Comparison of ENCODE assay signal across 19 mouse cellular contexts in genomic region chr2:167969851-167970541, GRCm38 (mm10). TPM values are rescaled to one million over a fixed set of nuclear protein-coding genes. Genes with fewer than 3 reads are reported as not detected.
DNase-seq lines count a peak whose midpoint lies in the region; ATAC-seq and TF ChIP-seq lines count a peak whose summit lies in the region.
"Had no signal": no experiment of that assay in that cellular context is flagged by ENCODE, and none has a peak within 500 bp of the region (broad histone marks: within the 10 kb centered on the region; RNA-seq: fewer than 3 reads in every experiment).

No protein-coding gene starts in this region.

- H3K27me3 ChIP-seq in forebrain, embryonic 13.5 days = no peaks in the 10 kb centered on the region
- no peaks in the 10 kb centered on the region for H3K27me3 ChIP-seq in forebrain, embryonic 10.5 days (ENCODE audit: poor library complexity, severe bottlenecking)
- H3K27me3 ChIP-seq in midbrain, postnatal 0 days (ENCODE audit: insufficient read depth, low read length) = no peaks in the 10 kb centered on the region
- no peaks in the 10 kb centered on the region for H3K27me3 ChIP-seq in midbrain, embryonic 10.5 days (ENCODE audit: low read depth, poor library complexity, severe bottlenecking)
- H3K27me3 ChIP-seq: embryonic facial prominence, embryonic 12.5 days; heart, embryonic 12.5 days; neural tube, embryonic 15.5 days had no signal

- 76% methylated on average over 10 of the region's 10 CpGs for WGBS in forebrain, embryonic 13.5 days
- 95% methylated on average over 10 of the region's 10 CpGs for WGBS in forebrain, embryonic 10.5 days
- WGBS in midbrain, postnatal 0 days = 74% methylated on average over 10 of the region's 10 CpGs
- 94% methylated on average over 10 of the region's 10 CpGs for WGBS in midbrain, embryonic 10.5 days

- no peak for TF ChIP-seq CTCF in layer of hippocampus, adult 2 months (conservative IDR thresholded peaks at IDR 0.05)
- no peak for TF ChIP-seq CTCF in midbrain, postnatal 0 days (IDR thresholded peaks at IDR 0.05)

- peaks cover 98% of the 10 kb centered on the region for H3K36me3 ChIP-seq in forebrain, embryonic 13.5 days (ENCODE audit: poor library complexity, severe bottlenecking)
- peaks cover 100% of the 10 kb centered on the region for H3K36me3 ChIP-seq in forebrain, embryonic 10.5 days (replicated peaks)
- H3K36me3 ChIP-seq in midbrain, postnatal 0 days (ENCODE audit: insufficient read depth, low read length) = peaks cover 87% of the 10 kb centered on the region
- H3K36me3 ChIP-seq in midbrain, embryonic 10.5 days = peaks cover 100% of the 10 kb centered on the region

- H3K27ac ChIP-seq in forebrain, embryonic 13.5 days = peak overlapping the region; percentile 52
- no peak overlapping the region for H3K27ac ChIP-seq in forebrain, embryonic 10.5 days
- H3K27ac ChIP-seq in layer of hippocampus, adult 2 months = peak overlapping the region; percentile 19; the same call in 1 of the 2 replicates
- no peak overlapping the region for H3K27ac ChIP-seq in midbrain, postnatal 0 days (ENCODE audit: low read depth, low read length)
- no peak overlapping the region for H3K27ac ChIP-seq in midbrain, embryonic 10.5 days (replicated peaks)
- H3K27ac ChIP-seq: embryonic facial prominence, embryonic 12.5 days; neural tube, embryonic 15.5 days had no signal

- no peak overlapping the region for H3K4me3 ChIP-seq in forebrain, embryonic 13.5 days
- H3K4me3 ChIP-seq in forebrain, embryonic 10.5 days = no peak overlapping the region
- H3K4me3 ChIP-seq in layer of hippocampus, adult 2 months = no peak overlapping the region
- H3K4me3 ChIP-seq in midbrain, postnatal 0 days (ENCODE audit: low read depth, low read length) = no peak overlapping the region
- H3K4me3 ChIP-seq in midbrain, embryonic 10.5 days = no peak overlapping the region
- H3K4me3 ChIP-seq: embryonic facial prominence, embryonic 12.5 days; heart, embryonic 12.5 days; neural tube, embryonic 15.5 days had no signal

- H3K4me1 ChIP-seq in forebrain, embryonic 13.5 days = peaks cover 7% of the 10 kb centered on the region; the same call in 1 of the 2 replicates
- no peaks in the 10 kb centered on the region for H3K4me1 ChIP-seq in forebrain, embryonic 10.5 days
- H3K4me1 ChIP-seq in midbrain, postnatal 0 days (ENCODE audit: insufficient read depth, low read length) = no peaks in the 10 kb centered on the region
- H3K4me1 ChIP-seq in midbrain, embryonic 10.5 days = no peaks in the 10 kb centered on the region
- H3K4me1 ChIP-seq: embryonic facial prominence, embryonic 12.5 days; neural tube, embryonic 15.5 days had no signal

- no peak overlapping the region for H3K4me2 ChIP-seq in forebrain, embryonic 13.5 days
- no peak overlapping the region for H3K4me2 ChIP-seq in midbrain, postnatal 0 days (ENCODE audit: low read depth, low read length, poor library complexity, severe bottlenecking)
- H3K4me2 ChIP-seq: embryonic facial prominence, embryonic 12.5 days; heart, embryonic 12.5 days; midbrain, embryonic 11.5 days; neural tube, embryonic 15.5 days had no signal

- no peak for DNase-seq in forebrain, embryonic 10.5 days (ENCODE audit: extremely low spot score, low spot score)
- no peak for DNase-seq in layer of hippocampus, adult 2 months (ENCODE audit: low spot score in 2 of 2)
- no peak for DNase-seq in layer of hippocampus, postnatal 25 days (ENCODE audit: extremely low spot score in 1 of 2, low spot score in 1 of 2)
- DNase-seq in midbrain, postnatal 0 days (ENCODE audit: low spot score) = peak; percentile 61
- DNase-seq in midbrain, embryonic 10.5 days (ENCODE audit: low spot score) = no peak
- no peak for DNase-seq in kidney, postnatal 4 days
- DNase-seq: adrenal gland, postnatal 25 days; cerebellum, adult 9-11 months; heart, adult 11 months; heart, postnatal 10 days; kidney, adult 11 months; right cerebral cortex, postnatal 14 days; spleen, adult 18-20 months had no signal

- ATAC-seq in forebrain, embryonic 13.5 days = no peak
- ATAC-seq in midbrain, postnatal 0 days (ENCODE audit: low FRiP score) = no peak
- ATAC-seq: CD4-positive, CD25-positive, alpha-beta regulatory T cell, adult 4 months had no signal

- H3K9me3 ChIP-seq in forebrain, embryonic 13.5 days (replicated peaks) = no peaks in the 10 kb centered on the region
- no peaks in the 10 kb centered on the region for H3K9me3 ChIP-seq in forebrain, embryonic 10.5 days
- H3K9me3 ChIP-seq in midbrain, postnatal 0 days (ENCODE audit: low read length) = no peaks in the 10 kb centered on the region
- no peaks in the 10 kb centered on the region for H3K9me3 ChIP-seq in midbrain, embryonic 10.5 days (replicated peaks)
- H3K9me3 ChIP-seq: embryonic facial prominence, embryonic 12.5 days; heart, embryonic 12.5 days; neural tube, embryonic 15.5 days had no signal

- H3K9ac ChIP-seq in forebrain, embryonic 13.5 days = no peak overlapping the region
- H3K9ac ChIP-seq in midbrain, postnatal 0 days (replicated peaks; ENCODE audit: low read length, poor library complexity, severe bottlenecking) = no peak overlapping the region
- H3K9ac ChIP-seq: embryonic facial prominence, embryonic 12.5 days; heart, embryonic 12.5 days; neural tube, embryonic 15.5 days had no signal

RNA-seq across cellular contexts. Expression of gene Ptpn1, which starts 38.1 kb away (rescaled TPM):
- 94.4 and 104 TPM in 2 replicates for polyA plus RNA-seq in forebrain, embryonic 13.5 days (2015; fragmentation: Nextera tagmentation; extraction: Ambion mirVana)
- polyA plus RNA-seq in forebrain, embryonic 10.5 days (2016; fragmentation: Nextera tagmentation; extraction: Ambion mirVana) = 66.0 and 66.4 TPM in 2 replicates
- 10 to 100 TPM; 56.3 to 64.4 TPM for total RNA-seq in layer of hippocampus, adult 2 months (2021)
- total RNA-seq in layer of hippocampus, postnatal 25 days (2021) = 10 to 100 TPM; 62.5 to 63.8 TPM
- total RNA-seq in midbrain, postnatal 0 days (2014; rRNA removed) = 36.8 and 42.7 TPM in 2 replicates
- polyA plus RNA-seq in midbrain, postnatal 0 days (2015; fragmentation: Nextera tagmentation; extraction: Ambion mirVana) = 54.3 and 59.1 TPM in 2 replicates
- 79.2 and 79.8 TPM in 2 replicates for polyA plus RNA-seq in midbrain, embryonic 10.5 days (2016; fragmentation: Nextera tagmentation; extraction: Ambion mirVana)

RNA-seq across cellular contexts. Expression of gene Ripor3, which starts 40.4 kb away (rescaled TPM):
- 0.19 TPM in 2 replicates for polyA plus RNA-seq in forebrain, embryonic 13.5 days (2015; fragmentation: Nextera tagmentation; extraction: Ambion mirVana)
- polyA plus RNA-seq in forebrain, embryonic 10.5 days (2016; fragmentation: Nextera tagmentation; extraction: Ambion mirVana) = 0.59 and 0.93 TPM in 2 replicates
- under 1 TPM; 0.29 to 0.31 TPM for total RNA-seq in layer of hippocampus, adult 2 months (2021)
- total RNA-seq in layer of hippocampus, postnatal 25 days (2021) = under 1 TPM in 1 of 2 experiments, not detected in 1; 0.42 TPM
- total RNA-seq in midbrain, postnatal 0 days (2014; rRNA removed) = 0.57 and 0.99 TPM in 2 replicates
- 0.28 and 0.42 TPM in 2 replicates for polyA plus RNA-seq in midbrain, postnatal 0 days (2015; fragmentation: Nextera tagmentation; extraction: Ambion mirVana)
- polyA plus RNA-seq in midbrain, embryonic 10.5 days (2016; fragmentation: Nextera tagmentation; extraction: Ambion mirVana) = 0.86 and 0.97 TPM in 2 replicates

Comparison
In these comparisons a context has a peak if more than half of its experiments do, and no peak if none do; other contexts are left out.
1. H3K27ac ChIP-seq: peak in forebrain, embryonic 13.5 days (single experiment) and layer of hippocampus, adult 2 months (single experiment); none in forebrain, embryonic 10.5 days (single experiment), midbrain, postnatal 0 days (single experiment) and midbrain, embryonic 10.5 days (single experiment).